In genomic region chr1:59719900-59720299, GRCm38 (mm10) we compare ENCODE assay signal across 8 mouse cellular contexts. TPM values are rescaled to one million over a fixed set of nuclear protein-coding genes. Genes with fewer than 3 reads are reported as not detected.
DNase-seq lines count a peak whose midpoint lies in the region; ATAC-seq and TF ChIP-seq lines count a peak whose summit lies in the region.

No protein-coding gene starts in this region.

- no peaks in the 10 kb centered on the region for H3K4me1 ChIP-seq in midbrain, postnatal 0 days (ENCODE audit: insufficient read depth, low read length)
- H3K4me1 ChIP-seq in midbrain, embryonic 13.5 days (replicated peaks): no peaks in the 10 kb centered on the region
- H3K4me1 ChIP-seq in lung, embryonic 15.5 days: no peaks in the 10 kb centered on the region

- no peaks in the 10 kb centered on the region for H3K27me3 ChIP-seq in midbrain, postnatal 0 days (ENCODE audit: insufficient read depth, low read length)
- H3K27me3 ChIP-seq in midbrain, embryonic 13.5 days: no peaks in the 10 kb centered on the region
- H3K27me3 ChIP-seq in lung, embryonic 15.5 days: no peaks in the 10 kb centered on the region

- H3K9me3 ChIP-seq in midbrain, postnatal 0 days (ENCODE audit: low read length): no peaks in the 10 kb centered on the region
- no peaks in the 10 kb centered on the region for H3K9me3 ChIP-seq in midbrain, embryonic 13.5 days
- H3K9me3 ChIP-seq in lung, embryonic 15.5 days: no peaks in the 10 kb centered on the region

- no peak for ATAC-seq in midbrain, postnatal 0 days (ENCODE audit: low FRiP score)
- ATAC-seq in midbrain, embryonic 13.5 days: no peak
- ATAC-seq in lung, embryonic 15.5 days (ENCODE audit: borderline replicate concordance, extremely low read depth, low FRiP score, low TSS enrichment): no peak

- 54% methylated on average over 4 of the region's 4 CpGs for WGBS in midbrain, postnatal 0 days
- 60% methylated on average over 4 of the region's 4 CpGs for WGBS in midbrain, embryonic 13.5 days
- WGBS in lung, embryonic 15.5 days: 26% methylated on average over 4 of the region's 4 CpGs

- no peak overlapping the region for H3K9ac ChIP-seq in midbrain, postnatal 0 days (replicated peaks; ENCODE audit: low read length, poor library complexity, severe bottlenecking)
- no peak overlapping the region for H3K9ac ChIP-seq in midbrain, embryonic 13.5 days (replicated peaks)
- no peak overlapping the region for H3K9ac ChIP-seq in lung, embryonic 15.5 days

- H3K4me2 ChIP-seq in midbrain, postnatal 0 days (ENCODE audit: low read depth, low read length, poor library complexity, severe bottlenecking): no peak overlapping the region
- no peak overlapping the region for H3K4me2 ChIP-seq in midbrain, embryonic 13.5 days (replicated peaks)
- H3K4me2 ChIP-seq in lung, embryonic 15.5 days: no peak overlapping the region

- no peak overlapping the region for H3K4me3 ChIP-seq in midbrain, postnatal 0 days (ENCODE audit: low read depth, low read length)
- H3K4me3 ChIP-seq in midbrain, embryonic 13.5 days (replicated peaks): no peak overlapping the region
- no peak overlapping the region for H3K4me3 ChIP-seq in lung, embryonic 15.5 days

- TF ChIP-seq CTCF in midbrain, postnatal 0 days (IDR thresholded peaks at IDR 0.05): peak; percentile 72

- DNase-seq in heart, adult 11 months: peak; percentile 62
- DNase-seq in heart, postnatal 36 days: no peak
- peak; percentile 67 for DNase-seq in midbrain, postnatal 0 days (ENCODE audit: low spot score)
- peak; percentile 59 for DNase-seq in cerebellum, adult 9-10 months
- DNase-seq in spleen, adult 12 weeks (ENCODE audit: low spot score): no peak
- DNase-seq in gastrocnemius, postnatal 36 days: no peak

- H3K27ac ChIP-seq in midbrain, postnatal 0 days (ENCODE audit: low read depth, low read length): no peak overlapping the region
- H3K27ac ChIP-seq in midbrain, embryonic 13.5 days: no peak overlapping the region
- H3K27ac ChIP-seq in lung, embryonic 15.5 days: 0 out of 2 replicates have a peak overlapping the region, but pooled peaks have one; percentile 12

- H3K36me3 ChIP-seq in midbrain, postnatal 0 days (ENCODE audit: insufficient read depth, low read length): peaks cover 9% of the 10 kb centered on the region; the same call in 1 of the 2 replicates
- H3K36me3 ChIP-seq in midbrain, embryonic 13.5 days: peaks cover 35% of the 10 kb centered on the region
- peaks cover 33% of the 10 kb centered on the region for H3K36me3 ChIP-seq in lung, embryonic 15.5 days

- intact Hi-C loops in heart, postnatal 36 days (cut with DNase I): no loop called here
- intact Hi-C loops in gastrocnemius, postnatal 36 days (cut with DNase I): no loop called here

RNA-seq across cellular contexts. Expression of gene Nop58, which starts 35.1 kb away (rescaled TPM):
- 10 to 100 TPM; 24.0 to 32.1 TPM for total RNA-seq in heart, postnatal 36 days (2021)
- total RNA-seq in midbrain, postnatal 0 days (2014; rRNA removed): 78.3 and 88.6 TPM in 2 replicates
- polyA plus RNA-seq in midbrain, postnatal 0 days (2015; fragmentation: Nextera tagmentation; extraction: Ambion mirVana): 117 and 146 TPM in 2 replicates
- 182 and 192 TPM in 2 replicates for polyA plus RNA-seq in midbrain, embryonic 13.5 days (2015; fragmentation: Nextera tagmentation; extraction: Ambion mirVana)
- 230 and 232 TPM in 2 replicates for polyA plus RNA-seq in lung, embryonic 15.5 days (2015; fragmentation: Nextera tagmentation; extraction: Ambion mirVana)
- total RNA-seq in gastrocnemius, postnatal 36 days (2021): 10 to 100 TPM; 18.5 to 26.9 TPM

RNA-seq across cellular contexts. Expression of gene Bmpr2, which starts 43.3 kb away (rescaled TPM):
- total RNA-seq in heart, postnatal 36 days (2021): 10 to 100 TPM; 46.1 to 46.3 TPM
- total RNA-seq in midbrain, postnatal 0 days (2014; rRNA removed): 65.2 and 83.9 TPM in 2 replicates
- 6.9 and 8.8 TPM in 2 replicates for polyA plus RNA-seq in midbrain, postnatal 0 days (2015; fragmentation: Nextera tagmentation; extraction: Ambion mirVana)
- 10.9 and 13.0 TPM in 2 replicates for polyA plus RNA-seq in midbrain, embryonic 13.5 days (2015; fragmentation: Nextera tagmentation; extraction: Ambion mirVana)
- polyA plus RNA-seq in lung, embryonic 15.5 days (2015; fragmentation: Nextera tagmentation; extraction: Ambion mirVana): 8.9 and 9.5 TPM in 2 replicates
- 10 to 100 TPM; 40.1 to 40.8 TPM for total RNA-seq in gastrocnemius, postnatal 36 days (2021)

RNA-seq across cellular contexts. Expression of gene Sumo1, which starts 49.3 kb away (rescaled TPM):
- 10 to 100 TPM; 60.7 to 62.3 TPM for total RNA-seq in heart, postnatal 36 days (2021)
- 81.6 and 124 TPM in 2 replicates for total RNA-seq in midbrain, postnatal 0 days (2014; rRNA removed)
- 304 and 319 TPM in 2 replicates for polyA plus RNA-seq in midbrain, postnatal 0 days (2015; fragmentation: Nextera tagmentation; extraction: Ambion mirVana)
- 453 and 473 TPM in 2 replicates for polyA plus RNA-seq in midbrain, embryonic 13.5 days (2015; fragmentation: Nextera tagmentation; extraction: Ambion mirVana)
- 400 and 412 TPM in 2 replicates for polyA plus RNA-seq in lung, embryonic 15.5 days (2015; fragmentation: Nextera tagmentation; extraction: Ambion mirVana)
- 10 to 100 TPM; 43.2 to 54.1 TPM for total RNA-seq in gastrocnemius, postnatal 36 days (2021)

Comparison
In these comparisons a context has a peak if more than half of its experiments do, and no peak if none do; other contexts are left out.
1. DNase-seq: peak in heart, adult 11 months (single experiment), midbrain, postnatal 0 days (single experiment) and cerebellum, adult 9-10 months (single experiment); none in heart, postnatal 36 days (0 of 2), spleen, adult 12 weeks (single experiment) and gastrocnemius, postnatal 36 days (0 of 2).